Mouse (Mus musculus) stomach, embryonic 14.5 days (tissue): Measurements from ENCODE around the gene Rasd1. TPM values are rescaled to one million over a fixed set of nuclear protein-coding genes. Genes with fewer than 3 reads are reported as not detected.
A peak's percentile ranks its signal among the peaks of the same experiment; 100 is the strongest.

Experiments used
- ATAC-seq: fragments of 200-750 bp; cut with Nextera tagmentation; 2 replicates; pipeline ENCODE4 v1.8.0; 2017; ENCODE audit warnings: low read depth, moderate TSS enrichment; ENCODE audit not compliant: insufficient number of reproducible peaks, insufficient read depth, low FRiP score
- H3K27ac ChIP-seq: fragments of 300-500 bp; sonication (generic); 2 replicates; pipeline ENCODE4 v1.5.1; 2014; ENCODE audit warnings: mild to moderate bottlenecking, low read length, moderate library complexity, mixed read lengths
- H3K27me3 ChIP-seq: fragments of 300-500 bp; sonication (generic); 2 replicates; pipeline ENCODE4 v1.6.1; 2014; ENCODE audit warnings: low read length, control low read depth, mixed read lengths; ENCODE audit not compliant: control insufficient read depth, insufficient read depth
- H3K36me3 ChIP-seq: fragments of 300-500 bp; sonication (generic); 2 replicates; pipeline ENCODE4 v1.6.1; 2014; ENCODE audit warnings: mild to moderate bottlenecking, control low read depth, low read length, moderate library complexity, mixed read lengths; ENCODE audit not compliant: control insufficient read depth, insufficient read depth
- H3K4me1 ChIP-seq: fragments of 300-500 bp; sonication (generic); 2 replicates; pipeline ENCODE4 v1.6.1; 2014; ENCODE audit warnings: low read length, control low read depth, mixed read lengths; ENCODE audit not compliant: control insufficient read depth, insufficient read depth
- H3K4me2 ChIP-seq: fragments of 300-500 bp; sonication (generic); replicated peaks from 2 replicates; pipeline ENCODE4 v1.6.1; 2014; ENCODE audit warnings: low read depth, low read length, control low read depth
- H3K4me3 ChIP-seq: fragments of 300-500 bp; sonication (generic); 2 replicates; pipeline ENCODE4 v1.5.1; 2014; ENCODE audit warnings: low read depth, low read length, control low read depth
- H3K9ac ChIP-seq: fragments of 300-500 bp; sonication (generic); replicated peaks from 2 replicates; pipeline ENCODE4 v1.6.1; 2014; ENCODE audit warnings: low read depth, mild to moderate bottlenecking, control low read depth, low read length, moderate library complexity, mixed read lengths
- H3K9me3 ChIP-seq: fragments of 300-500 bp; sonication (generic); 2 replicates; pipeline ENCODE4 v1.6.1; 2016; ENCODE audit warnings: low read depth, low read length, control low read depth; ENCODE audit not compliant: control insufficient read depth
- WGBS: fragments of 180-500 bp; shearing (Covaris S2); extraction: QIAGEN DNeasy Blood & Tissue Kit; methylation state at CpG from one replicate; pipeline ENCODE4 v1.1.7; 2014; 5-methylcytosine and 5-hydroxymethylcytosine counted together
- polyA plus RNA-seq: library from polyadenylated mRNA; unstranded; fragments of >200 nt; fragmentation: Nextera tagmentation; extraction: Ambion mirVana; gene quantifications from 2 replicates; pipeline ENCODE4 v1.2.1, GENCODE M21; 2014

The Rasd1 gene
- polyA plus RNA-seq, 1 experiment from 2014 or later: 2.0 TPM

- WGBS: 18% methylated on average over 25 of the region's 25 CpGs
- Histone ChIP-seq H3K4me1 (peaks cover 18% of the 10 kb centered on the region; the same call in 1 of the 2 replicates), H3K27ac (peak overlapping the region; percentile 44; the same call in 1 of the 2 replicates), H3K4me2 (peak overlapping the region; percentile 88), H3K9me3 (no peaks in the 10 kb centered on the region), H3K36me3 (peaks cover 16% of the 10 kb centered on the region), H3K27me3 (peaks cover 4% of the 10 kb centered on the region; the same call in 1 of the 2 replicates), H3K4me3 (peak overlapping the region; percentile 40), H3K9ac (peak overlapping the region; percentile 34)
- ATAC-seq: peak; percentile 68; the same call in 1 of the 2 replicates
Measured at GRCm38 (mm10) chr11:59965227-59966101, 720 bp upstream of the Rasd1 start.

DNA sequence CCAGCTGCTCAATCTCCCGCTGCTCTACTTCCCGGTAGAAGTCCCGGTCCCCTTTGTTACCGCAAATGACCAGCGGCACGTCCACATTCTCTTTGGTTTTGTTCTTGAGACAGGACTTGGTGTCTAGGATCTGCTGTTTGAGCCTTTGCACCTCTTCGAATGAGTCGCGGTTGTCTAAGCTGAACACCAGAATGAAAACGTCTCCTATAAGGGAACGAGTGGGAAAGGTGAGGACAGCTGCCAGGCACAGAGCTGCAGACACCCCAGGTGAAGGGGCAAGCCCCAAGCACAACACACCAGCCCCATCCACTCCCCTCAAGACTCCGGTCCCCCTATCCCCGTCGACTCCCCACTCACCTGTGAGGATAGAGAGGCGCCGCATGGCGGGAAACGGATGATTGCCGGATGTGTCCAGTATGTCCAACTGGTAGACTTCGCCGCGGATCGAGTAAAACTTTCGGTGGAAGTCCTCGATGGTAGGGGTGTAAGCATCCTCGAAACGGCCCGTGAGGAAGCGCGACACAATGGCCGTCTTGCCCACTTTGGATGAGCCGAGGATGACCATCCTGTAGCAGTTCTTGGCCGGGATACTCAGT, 483 bp downstream of the Rasd1 start:
- H3K4me2 ChIP-seq: peak overlapping the region; percentile 88
- peak overlapping the region; percentile 40 for H3K4me3 ChIP-seq
- no peaks in the 10 kb centered on the region for H3K9me3 ChIP-seq
- 1% methylated on average over 33 of the region's 33 CpGs for WGBS
- H3K27ac ChIP-seq: no peak overlapping the region
- H3K9ac ChIP-seq: peak overlapping the region; percentile 34; the same call in 1 of the 2 replicates
- no peak for ATAC-seq
- H3K4me1 ChIP-seq: peaks cover 18% of the 10 kb centered on the region; the same call in 1 of the 2 replicates
- peaks cover 17% of the 10 kb centered on the region for H3K36me3 ChIP-seq
- H3K27me3 ChIP-seq: peaks cover 4% of the 10 kb centered on the region; the same call in 1 of the 2 replicates

GRCm38 (mm10) chr11:59963364-59964162, 1.2 kb downstream of the Rasd1 start:
- Histone ChIP-seq H3K4me1 (peaks cover 18% of the 10 kb centered on the region; the same call in 1 of the 2 replicates), H3K27ac (no peak overlapping the region), H3K4me3 (peak overlapping the region; percentile 40), H3K36me3 (peaks cover 17% of the 10 kb centered on the region), H3K4me2 (peak overlapping the region; percentile 88), H3K9ac (no peak overlapping the region; the same call in 1 of the 2 replicates), H3K9me3 (no peaks in the 10 kb centered on the region), H3K27me3 (peaks cover 4% of the 10 kb centered on the region; the same call in 1 of the 2 replicates)
- ATAC-seq: no peak
- WGBS: 12% methylated on average over 34 of the region's 34 CpGs

GRCm38 (mm10) chr11:59962590-59962989, 2.2 kb downstream of the Rasd1 start:
- Histone ChIP-seq H3K36me3 (peaks cover 17% of the 10 kb centered on the region), H3K27ac (no peak overlapping the region), H3K9me3 (no peaks in the 10 kb centered on the region), H3K27me3 (peaks cover 4% of the 10 kb centered on the region; the same call in 1 of the 2 replicates), H3K9ac (no peak overlapping the region), H3K4me1 (peaks cover 18% of the 10 kb centered on the region; the same call in 1 of the 2 replicates), H3K4me2 (no peak overlapping the region), H3K4me3 (no peak overlapping the region)
- WGBS: 83% methylated on average over 3 of the region's 3 CpGs
- no peak for ATAC-seq

DNA sequence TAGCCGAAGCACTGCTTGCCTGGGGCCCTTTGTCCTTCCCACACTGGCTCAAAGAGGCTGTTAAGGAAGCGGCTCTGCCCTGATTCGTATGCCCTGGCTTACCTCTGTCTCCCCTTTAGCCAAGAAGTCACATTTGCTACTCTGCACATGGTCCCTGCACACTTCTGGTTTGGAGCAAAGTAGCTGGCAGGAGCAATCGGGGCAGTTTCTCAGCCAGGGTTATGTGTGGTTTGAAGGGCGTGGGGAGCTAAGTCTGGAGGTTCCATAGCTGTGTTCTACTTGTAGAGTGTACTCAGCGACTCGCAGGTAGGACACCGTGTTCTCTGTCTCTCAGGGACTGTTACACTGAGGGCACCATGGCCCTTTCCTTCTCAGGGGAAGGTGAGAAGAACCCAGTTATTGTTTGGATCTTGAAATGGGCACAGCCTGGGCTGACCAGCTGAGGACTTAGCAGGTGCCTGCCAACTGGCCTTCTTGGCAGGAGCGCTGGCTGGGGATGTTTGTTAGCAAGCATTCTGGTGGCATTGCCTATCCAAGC, 3.3 kb downstream of the Rasd1 start:
- Histone ChIP-seq H3K4me1 (peaks cover 15% of the 10 kb centered on the region; the same call in 1 of the 2 replicates), H3K27me3 (peaks cover 4% of the 10 kb centered on the region; the same call in 1 of the 2 replicates), H3K4me3 (no peak overlapping the region), H3K27ac (no peak overlapping the region), H3K4me2 (no peak overlapping the region), H3K36me3 (peaks cover 17% of the 10 kb centered on the region), H3K9ac (no peak overlapping the region), H3K9me3 (no peaks in the 10 kb centered on the region)
- ATAC-seq: no peak
- 91% methylated on average over 9 of the region's 9 CpGs for WGBS

- no peak overlapping the region for H3K27ac ChIP-seq
- peaks cover 10% of the 10 kb centered on the region; the same call in 1 of the 2 replicates for H3K4me1 ChIP-seq
- ATAC-seq: no peak
- peaks cover 17% of the 10 kb centered on the region for H3K36me3 ChIP-seq
- H3K27me3 ChIP-seq: peaks cover 4% of the 10 kb centered on the region; the same call in 1 of the 2 replicates
- 83% methylated on average over 20 of the region's 20 CpGs for WGBS
- no peak overlapping the region for H3K4me2 ChIP-seq
- no peak overlapping the region for H3K9ac ChIP-seq
- no peak overlapping the region for H3K4me3 ChIP-seq
- H3K9me3 ChIP-seq: no peaks in the 10 kb centered on the region
Measured at GRCm38 (mm10) chr11:59960476-59961337, 4.0 kb downstream of the Rasd1 start.

DNA sequence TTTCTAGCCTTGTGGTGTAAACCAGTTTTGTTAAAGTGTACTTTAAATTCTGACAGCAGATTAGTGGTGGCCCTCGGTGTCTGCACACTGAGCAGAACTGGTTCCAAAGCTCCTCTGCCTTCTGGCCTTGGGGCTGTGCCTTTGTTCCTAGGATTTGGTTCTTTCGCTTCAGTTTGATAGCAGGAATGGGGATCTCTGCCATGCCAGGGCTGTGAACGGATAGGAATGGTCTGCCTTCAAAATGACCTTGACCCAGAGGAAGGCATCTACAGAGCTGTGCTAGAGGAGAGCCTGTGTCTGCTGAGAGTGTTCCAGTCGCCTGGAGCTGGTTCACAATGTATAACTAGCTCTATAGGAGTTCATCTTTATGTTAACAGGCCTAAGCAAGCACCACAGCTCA, 5.3 kb downstream of the Rasd1 start:
- no peak overlapping the region for H3K9ac ChIP-seq
- H3K36me3 ChIP-seq: peaks cover 17% of the 10 kb centered on the region
- H3K27ac ChIP-seq: no peak overlapping the region
- H3K4me1 ChIP-seq: peaks cover 8% of the 10 kb centered on the region; the same call in 1 of the 2 replicates
- H3K27me3 ChIP-seq: peaks cover 4% of the 10 kb centered on the region; the same call in 1 of the 2 replicates
- 73% methylated on average over 4 of the region's 4 CpGs for WGBS
- H3K4me3 ChIP-seq: no peak overlapping the region
- H3K9me3 ChIP-seq: no peaks in the 10 kb centered on the region
- H3K4me2 ChIP-seq: no peak overlapping the region
- ATAC-seq: no peak
